Mouse (Mus musculus): Measurements from ENCODE around the gene Stk38.

- TF ChIP-seq POLR2A (IDR thresholded peaks at IDR 0.05; ENCODE audit: low read depth, low read length): no peak
- no peak for TF ChIP-seq CTCF (conservative IDR thresholded peaks at IDR 0.05 in 1 of 2, IDR thresholded peaks at IDR 0.05 in 1 of 2; ENCODE audit: low read depth in 2 of 2, low read length in 2 of 2)
- TF ChIP-seq MAZ (IDR thresholded peaks at IDR 0.05; ENCODE audit: low read depth, low read length): no peak
- no peak for TF ChIP-seq MAX (IDR thresholded peaks at IDR 0.05; ENCODE audit: low read length)
- no peak for TF ChIP-seq TBP (conservative IDR thresholded peaks at IDR 0.05; ENCODE audit: low read depth, low read length)
- no peak for TF ChIP-seq RCOR1 (conservative IDR thresholded peaks at IDR 0.05; ENCODE audit: low read depth, low read length)
- no peak for TF ChIP-seq ZC3H11A (IDR thresholded peaks at IDR 0.05; ENCODE audit: low read depth, low read length)
- TF ChIP-seq MAFK (IDR thresholded peaks at IDR 0.05; ENCODE audit: insufficient replicate concordance, low read length): no peak
- TF ChIP-seq GABPA (IDR thresholded peaks at IDR 0.05; ENCODE audit: insufficient replicate concordance, low read depth, low read length): no peak
- TF ChIP-seq ELF1 (IDR thresholded peaks at IDR 0.05; ENCODE audit: low read depth, low read length): no peak
- TF ChIP-seq EP300 (IDR thresholded peaks at IDR 0.05; ENCODE audit: low read length): no peak
- TF ChIP-seq SMC3 (IDR thresholded peaks at IDR 0.05; ENCODE audit: low read depth, low read length): no peak
Measured at GRCm38 (mm10) chr17:28936133-28936532, 71.7 kb downstream of the Stk38 start.

All from CH12.LX (cell line).